Comparison of ENCODE assay signal across 25 mouse cellular contexts in genomic region chr9:49533455-49533854, GRCm38 (mm10). TPM values are rescaled to one million over a fixed set of nuclear protein-coding genes. Genes with fewer than 3 reads are reported as not detected.
DNase-seq lines count a peak whose midpoint lies in the region; ATAC-seq lines count a peak whose summit lies in the region.
"Had no signal": no experiment of that assay in that cellular context is flagged by ENCODE, and none has a peak within 500 bp of the region (broad histone marks: within the 10 kb centered on the region; RNA-seq: fewer than 3 reads in every experiment).

No protein-coding gene starts in this region.

- no peaks in the 10 kb centered on the region for H3K36me3 ChIP-seq in heart, embryonic 12.5 days
- 0 out of 2 replicates have a peak, but pooled peaks cover 5% of the 10 kb centered on the region for H3K36me3 ChIP-seq in limb, embryonic 13.5 days
- no peaks in the 10 kb centered on the region for H3K36me3 ChIP-seq in limb, embryonic 10.5 days
- H3K36me3 ChIP-seq: liver, embryonic 13.5 days had no signal

- 42% methylated on average over 7 of the region's 7 CpGs for WGBS in heart, embryonic 12.5 days
- WGBS in limb, embryonic 13.5 days, result 67% methylated on average over 7 of the region's 7 CpGs
- 75% methylated on average over 7 of the region's 7 CpGs for WGBS in limb, embryonic 10.5 days

- no peak overlapping the region for H3K27ac ChIP-seq in heart, embryonic 12.5 days (ENCODE audit: poor library complexity, severe bottlenecking)
- no peak overlapping the region for H3K27ac ChIP-seq in limb, embryonic 13.5 days
- H3K27ac ChIP-seq in limb, embryonic 10.5 days, result no peak overlapping the region
- H3K27ac ChIP-seq: liver, embryonic 13.5 days; stomach, postnatal 0 days had no signal

- no peak for ATAC-seq in heart, embryonic 12.5 days (ENCODE audit: insufficient number of reproducible peaks, low FRiP score)
- ATAC-seq in limb, embryonic 13.5 days (ENCODE audit: low FRiP score, low read depth), result peak; percentile 49; the same call in 1 of the 2 replicates

- peaks cover 16% of the 10 kb centered on the region for H3K4me1 ChIP-seq in heart, embryonic 12.5 days (replicated peaks)
- peaks cover 42% of the 10 kb centered on the region for H3K4me1 ChIP-seq in limb, embryonic 13.5 days
- peaks cover 48% of the 10 kb centered on the region for H3K4me1 ChIP-seq in limb, embryonic 10.5 days
- H3K4me1 ChIP-seq: liver, embryonic 13.5 days had no signal

- no peak overlapping the region for H3K4me3 ChIP-seq in heart, embryonic 12.5 days
- H3K4me3 ChIP-seq in limb, embryonic 13.5 days, result no peak overlapping the region
- H3K4me3 ChIP-seq in limb, embryonic 10.5 days, result no peak overlapping the region
- H3K4me3 ChIP-seq: hindbrain, embryonic 15.5 days; layer of hippocampus, adult 2 months; liver, embryonic 13.5 days; midbrain, embryonic 12.5 days had no signal

- H3K9me3 ChIP-seq in heart, embryonic 12.5 days (replicated peaks), result no peaks in the 10 kb centered on the region
- no peaks in the 10 kb centered on the region for H3K9me3 ChIP-seq in limb, embryonic 13.5 days
- H3K9me3 ChIP-seq in limb, embryonic 10.5 days (replicated peaks), result no peaks in the 10 kb centered on the region
- H3K9me3 ChIP-seq: hindbrain, embryonic 15.5 days; liver, embryonic 13.5 days; midbrain, embryonic 12.5 days had no signal

- peak; percentile 42 to 54 for DNase-seq in heart, adult 18-20 months
- no peak for DNase-seq in limb, embryonic 10.5 days (ENCODE audit: low spot score)
- peak; percentile 3 for DNase-seq in R1 (ENCODE audit: low read depth, low spot score)
- DNase-seq in adrenal gland, adult 2 months, result no peak
- DNase-seq in gastrocnemius, postnatal 10 days, result no peak
- DNase-seq in yolk sac, embryonic 10.5 days (ENCODE audit: low spot score), result no peak
- DNase-seq: adrenal gland, postnatal 10 days; cerebellum, adult 18-20 months; cerebellum, postnatal 36 days; gastrocnemius, postnatal 25 days; kidney, adult 8-10 months; kidney, postnatal 14 days; liver, embryonic 13.5 days; lung, adult 2 months; lung, postnatal 14 days; right cerebral cortex, postnatal 14 days; thymus, adult 2 months; thymus, postnatal 4 days had no signal

- no peak overlapping the region for H3K4me2 ChIP-seq in heart, embryonic 12.5 days
- H3K4me2 ChIP-seq in limb, embryonic 13.5 days (replicated peaks), result no peak overlapping the region
- H3K4me2 ChIP-seq: heart, embryonic 11.5 days; hindbrain, embryonic 15.5 days; liver, embryonic 13.5 days had no signal

- no peak overlapping the region for H3K9ac ChIP-seq in heart, embryonic 12.5 days
- H3K9ac ChIP-seq in limb, embryonic 13.5 days, result no peak overlapping the region
- H3K9ac ChIP-seq: hindbrain, embryonic 15.5 days; liver, embryonic 13.5 days; midbrain, embryonic 12.5 days had no signal

- no peaks in the 10 kb centered on the region for H3K27me3 ChIP-seq in heart, embryonic 12.5 days (replicated peaks)
- no peaks in the 10 kb centered on the region for H3K27me3 ChIP-seq in limb, embryonic 13.5 days
- H3K27me3 ChIP-seq in limb, embryonic 10.5 days (ENCODE audit: low read depth, poor library complexity, severe bottlenecking), result no peaks in the 10 kb centered on the region
- H3K27me3 ChIP-seq: hindbrain, embryonic 15.5 days; liver, embryonic 13.5 days; midbrain, embryonic 12.5 days had no signal

RNA-seq across cellular contexts. Expression of gene Ttc12, which starts 47.4 kb away (rescaled TPM):
- 1 to 10 TPM; 8.0 to 9.2 TPM for total RNA-seq in heart, adult 18-20 months (2021)
- polyA plus RNA-seq in heart, embryonic 12.5 days (2016; fragmentation: Nextera tagmentation; extraction: Ambion mirVana), result 1.7 TPM in 2 replicates
- 1.2 and 1.4 TPM in 2 replicates for polyA plus RNA-seq in limb, embryonic 13.5 days (2015; fragmentation: Nextera tagmentation; extraction: Ambion mirVana)
- 1.2 and 1.7 TPM in 2 replicates for polyA plus RNA-seq in limb, embryonic 10.5 days (2016; fragmentation: Nextera tagmentation; extraction: Ambion mirVana)
- 10 to 100 TPM in 1 of 2 experiments, 1 to 10 TPM in 1; 7.7 to 17.8 TPM for total RNA-seq in adrenal gland, adult 2 months (2021)
- 1.5 and 1.6 TPM in 2 replicates for polyA plus RNA-seq in adrenal gland, adult 2 months (2012; rRNA removed)
- total RNA-seq in gastrocnemius, postnatal 10 days (2021), result under 1 TPM; 0.66 to 0.93 TPM

Comparison
In these comparisons a context has a peak if more than half of its experiments do, and no peak if none do; other contexts are left out.
1. DNase-seq: peak in heart, adult 18-20 months (2 of 2) and R1 (single experiment); none in limb, embryonic 10.5 days (single experiment), adrenal gland, adult 2 months (single experiment), gastrocnemius, postnatal 10 days (single experiment) and yolk sac, embryonic 10.5 days (single experiment).